ENCODE assay signal across 9 mouse cellular contexts in the genomic region with DNA sequence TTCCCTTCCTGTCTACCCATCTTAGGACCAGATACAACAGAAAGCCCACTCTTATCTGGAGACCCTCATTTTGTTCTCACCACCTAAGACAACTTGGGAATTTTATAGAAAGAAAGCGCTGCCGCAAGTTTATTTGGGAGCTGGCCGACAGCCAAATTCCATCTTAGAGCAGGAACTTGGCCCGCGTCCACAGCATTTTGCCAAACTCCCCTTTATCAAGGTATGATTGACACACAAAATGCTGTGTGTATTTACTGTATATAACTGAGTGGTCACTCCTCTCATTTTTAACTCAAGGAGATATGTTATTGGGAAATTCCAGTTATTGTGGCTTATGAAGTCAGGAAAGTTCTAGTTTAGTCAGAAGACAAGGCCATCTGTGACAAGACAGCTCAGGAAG. TPM values are rescaled to one million over a fixed set of nuclear protein-coding genes. Genes with fewer than 3 reads are reported as not detected.
DNase-seq lines count a peak whose midpoint lies in the region; ATAC-seq lines count a peak whose summit lies in the region.
"Had no signal": no experiment of that assay in that cellular context is flagged by ENCODE, and none has a peak within 500 bp of the region (broad histone marks: within the 10 kb centered on the region; RNA-seq: fewer than 3 reads in every experiment).

No protein-coding gene starts in this region.

- ATAC-seq in midbrain, embryonic 14.5 days (ENCODE audit: low FRiP score, low TSS enrichment), result no peak
- no peak for ATAC-seq in midbrain, embryonic 11.5 days (ENCODE audit: low FRiP score)

- H3K27me3 ChIP-seq in midbrain, embryonic 14.5 days (ENCODE audit: control insufficient read depth, insufficient read depth, low read length), result no peaks in the 10 kb centered on the region
- H3K27me3 ChIP-seq in midbrain, embryonic 11.5 days (ENCODE audit: control insufficient read depth, insufficient read depth, low read length), result no peaks in the 10 kb centered on the region

- H3K9me3 ChIP-seq in midbrain, embryonic 14.5 days (ENCODE audit: control insufficient read depth, low read length), result no peaks in the 10 kb centered on the region
- H3K9me3 ChIP-seq in midbrain, embryonic 11.5 days (ENCODE audit: control insufficient read depth, low read length), result no peaks in the 10 kb centered on the region

- H3K27ac ChIP-seq in midbrain, embryonic 14.5 days (replicated peaks; ENCODE audit: low read depth, low read length), result no peak overlapping the region
- H3K27ac ChIP-seq in midbrain, embryonic 11.5 days (ENCODE audit: low read depth, low read length), result no peak overlapping the region

- H3K9ac ChIP-seq in midbrain, embryonic 14.5 days (replicated peaks; ENCODE audit: low read length), result no peak overlapping the region
- no peak overlapping the region for H3K9ac ChIP-seq in midbrain, embryonic 11.5 days (ENCODE audit: low read length)

- no peaks in the 10 kb centered on the region for H3K36me3 ChIP-seq in midbrain, embryonic 14.5 days (ENCODE audit: control insufficient read depth, insufficient read depth, low read length)
- no peaks in the 10 kb centered on the region for H3K36me3 ChIP-seq in midbrain, embryonic 11.5 days (ENCODE audit: control insufficient read depth, insufficient read depth, low read length)

- H3K4me1 ChIP-seq in midbrain, embryonic 14.5 days (ENCODE audit: control insufficient read depth, insufficient read depth, low read length), result no peaks in the 10 kb centered on the region
- H3K4me1 ChIP-seq in midbrain, embryonic 11.5 days (ENCODE audit: control insufficient read depth, insufficient read depth, low read length), result no peaks in the 10 kb centered on the region

- no peak overlapping the region for H3K4me3 ChIP-seq in midbrain, embryonic 14.5 days (replicated peaks; ENCODE audit: low read depth, low read length)
- no peak overlapping the region for H3K4me3 ChIP-seq in midbrain, embryonic 11.5 days (ENCODE audit: low read depth, low read length)

- no peak overlapping the region for H3K4me2 ChIP-seq in midbrain, embryonic 14.5 days (ENCODE audit: low read length)
- no peak overlapping the region for H3K4me2 ChIP-seq in midbrain, embryonic 11.5 days

- 73% methylated on average over 5 of the region's 5 CpGs for WGBS in midbrain, embryonic 14.5 days
- 94% methylated on average over 5 of the region's 5 CpGs for WGBS in midbrain, embryonic 11.5 days

- peak; percentile 33 to 72 for DNase-seq in adrenal gland, adult (ENCODE audit: inconsistent age in 2 of 2, low spot score in 1 of 2)
- no peak for DNase-seq in adrenal gland, postnatal 4 days (ENCODE audit: low spot score in 2 of 2)
- peak; percentile 47 for DNase-seq in midbrain, embryonic 14.5 days
- DNase-seq in midbrain, embryonic 11.5 days (ENCODE audit: low spot score, missing footprints), result no peak
- DNase-seq in heart, postnatal 4 days, result peak; percentile 82
- peak; percentile 73 for DNase-seq in lung, postnatal 14 days
- no peak for DNase-seq in frontal cortex, adult 2 months (ENCODE audit: extremely low spot score in 1 of 2, low spot score in 1 of 2)
- no peak for DNase-seq in thymus, postnatal 4 days
- DNase-seq: cerebellum, adult 9-10 months had no signal

RNA-seq across cellular contexts. Expression of a gene that starts 8.2 kb away (rescaled TPM):
- total RNA-seq in adrenal gland, postnatal 4 days (2021), result 1 to 10 TPM; 5.2 to 9.6 TPM
- 2.6 and 2.8 TPM in 2 replicates for polyA plus RNA-seq in midbrain, embryonic 14.5 days (2014; fragmentation: Nextera tagmentation; extraction: Ambion mirVana)
- polyA plus RNA-seq in midbrain, embryonic 11.5 days (2014; fragmentation: Nextera tagmentation; extraction: Ambion mirVana), result 0.54 and 0.96 TPM in 2 replicates
- 10 to 100 TPM; 14.4 to 18.2 TPM for total RNA-seq in heart, postnatal 4 days (2021)
- 2.7 and 3.3 TPM in 2 replicates for polyA plus RNA-seq in frontal cortex, adult 2 months (2012; rRNA removed)

Comparison
In these comparisons a context has a peak if more than half of its experiments do, and no peak if none do; other contexts are left out.
1. DNase-seq: peak in adrenal gland, adult (2 of 2), midbrain, embryonic 14.5 days (single experiment), heart, postnatal 4 days (single experiment) and lung, postnatal 14 days (single experiment); none in adrenal gland, postnatal 4 days (0 of 2), midbrain, embryonic 11.5 days (single experiment), frontal cortex, adult 2 months (0 of 2) and thymus, postnatal 4 days (single experiment).